Mouse (Mus musculus) erythroblast, embryonic 14.5 days (primary cell): ENCODE data around the gene Acot5. TPM values are rescaled to one million over a fixed set of nuclear protein-coding genes. Genes with fewer than 3 reads are reported as not detected.
"Not testable (repeated sequence)": the region's sequence is repeated elsewhere in the genome, so short reads cannot be mapped to it uniquely, and the experiment has no call there.

ENCODE experiments used
- H3K27me3 ChIP-seq: 2 replicates; pipeline ENCODE4 v1.6.1; 2012; ENCODE audit warnings: inconsistent platforms; ENCODE audit not compliant: control insufficient read depth
- H3K36me3 ChIP-seq: 2 replicates; pipeline ENCODE4 v1.6.1; 2012; ENCODE audit warnings: mild to moderate bottlenecking, inconsistent platforms; ENCODE audit not compliant: control insufficient read depth
- H3K4me1 ChIP-seq: 2 replicates; pipeline ENCODE4 v1.6.1; 2012; ENCODE audit warnings: inconsistent platforms; ENCODE audit not compliant: control insufficient read depth
- H3K4me3 ChIP-seq: replicated peaks from 2 replicates; pipeline ENCODE3; 2012; ENCODE audit warnings: moderate library complexity, mild to moderate bottlenecking, inconsistent platforms
- H3K9me3 ChIP-seq: 2 replicates; pipeline ENCODE4 v1.6.1; 2012; ENCODE audit warnings: low read length, inconsistent platforms, mixed read lengths; ENCODE audit not compliant: control insufficient read depth
- GATA1 ChIP-seq: IDR thresholded peaks from 2 replicates; pipeline ENCODE4 v1.6.1; 2012; ENCODE audit warnings: low read length, inconsistent platforms, mixed read lengths
- TAL1 ChIP-seq: IDR thresholded peaks from 3 replicates; pipeline ENCODE4 v1.6.1; 2012; ENCODE audit warnings: low read length, inconsistent platforms, mixed read lengths
- polyA plus RNA-seq: library from polyadenylated mRNA; stranded (reverse); fragments of >175 nt; gene quantifications from 2 replicates; pipeline ENCODE4 v1.2.3, GENCODE M21; 2012

The Acot5 gene
- polyA plus RNA-seq, 1 experiment: not detected

DNA sequence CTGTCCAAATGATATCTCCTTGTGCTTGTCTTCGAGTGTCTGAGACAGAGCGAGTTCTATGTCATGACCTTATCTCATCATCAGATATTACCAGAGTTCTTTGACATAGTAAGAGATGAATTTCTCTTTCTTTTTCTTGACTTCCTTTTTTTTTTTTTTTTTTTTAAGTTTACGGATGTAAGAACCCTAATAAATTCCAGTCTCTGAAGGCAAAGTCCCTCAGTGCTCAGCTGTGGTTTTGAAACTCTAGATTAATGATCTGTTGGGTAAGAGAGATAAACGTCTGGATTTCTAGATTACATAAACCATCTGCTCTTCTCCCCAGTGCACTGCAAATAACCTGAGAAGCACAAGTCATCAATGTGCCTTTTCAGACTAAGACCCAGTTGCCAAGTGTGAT, 35.0 kb upstream of the Acot5 start:
- H3K4me1 ChIP-seq: peaks cover 2% of the 10 kb centered on the region; the same call in 1 of the 2 replicates
- no peak overlapping the region for H3K4me3 ChIP-seq
- no peaks in the 10 kb centered on the region for H3K36me3 ChIP-seq
- TF ChIP-seq GATA1: no peak
- peaks cover 19% of the 10 kb centered on the region for H3K27me3 ChIP-seq
- no peaks in the 10 kb centered on the region for H3K9me3 ChIP-seq

DNA sequence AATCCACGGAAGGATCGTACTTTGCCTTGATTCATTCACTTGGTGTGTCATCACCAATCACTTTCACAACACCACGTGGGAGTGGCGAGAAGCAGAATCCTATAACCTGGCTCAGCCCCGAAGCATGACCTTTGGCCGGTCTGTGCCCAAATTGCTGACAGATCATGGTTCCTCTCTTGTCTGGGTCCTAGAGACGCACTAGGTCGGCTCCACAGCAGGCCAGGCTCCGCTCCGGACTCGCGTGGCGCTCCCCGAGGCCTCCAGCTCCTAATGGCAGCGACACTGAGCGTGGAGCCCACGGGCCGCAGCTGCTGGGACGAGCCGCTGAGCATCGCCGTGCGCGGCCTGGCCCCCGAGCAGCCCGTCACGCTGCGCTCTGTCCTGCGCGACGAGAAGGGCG, 30.9 kb upstream of the Acot5 start, which contains the start of gene Acot4:
Gene Acot4, plus strand, starts transcription at position 139 of the 400 bp plus-strand sequence.
- Histone ChIP-seq H3K4me3 (peak within 1 kb of the TSS; percentile 45), H3K27me3 (peaks cover 20% of the 10 kb centered on the region)
- not testable (repeated sequence) for H3K4me1 ChIP-seq, H3K9me3 ChIP-seq, H3K36me3 ChIP-seq

DNA sequence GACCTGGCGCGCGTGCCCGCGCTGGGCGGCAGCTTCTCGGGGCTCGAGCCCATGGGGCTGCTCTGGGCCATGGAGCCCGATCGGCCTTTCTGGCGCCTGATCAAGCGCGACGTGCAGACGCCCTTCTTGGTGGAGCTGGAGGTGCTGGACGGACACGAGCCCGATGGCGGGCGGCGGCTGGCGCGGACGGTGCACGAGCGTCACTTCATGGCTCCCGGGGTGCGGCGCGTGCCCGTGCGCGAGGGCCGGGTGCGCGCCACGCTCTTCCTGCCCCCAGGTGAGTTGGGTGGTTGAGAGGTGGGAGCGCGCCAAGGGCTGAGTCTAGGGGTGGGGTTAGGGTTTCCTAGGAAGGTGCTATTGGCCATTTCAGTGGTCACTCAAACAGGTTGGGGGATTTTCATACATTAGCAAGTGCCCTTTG, 30.4 kb upstream of the Acot5 start, which contains the start of gene Gm49366:
Gene Gm49366, plus strand, starts transcription at position 245 of the 421 bp plus-strand sequence.
- H3K36me3 ChIP-seq, H3K9me3 ChIP-seq, H3K4me1 ChIP-seq: not testable (repeated sequence)
- Histone ChIP-seq H3K27me3 (peaks cover 20% of the 10 kb centered on the region), H3K4me3 (peak within 1 kb of the TSS; percentile 45)

DNA sequence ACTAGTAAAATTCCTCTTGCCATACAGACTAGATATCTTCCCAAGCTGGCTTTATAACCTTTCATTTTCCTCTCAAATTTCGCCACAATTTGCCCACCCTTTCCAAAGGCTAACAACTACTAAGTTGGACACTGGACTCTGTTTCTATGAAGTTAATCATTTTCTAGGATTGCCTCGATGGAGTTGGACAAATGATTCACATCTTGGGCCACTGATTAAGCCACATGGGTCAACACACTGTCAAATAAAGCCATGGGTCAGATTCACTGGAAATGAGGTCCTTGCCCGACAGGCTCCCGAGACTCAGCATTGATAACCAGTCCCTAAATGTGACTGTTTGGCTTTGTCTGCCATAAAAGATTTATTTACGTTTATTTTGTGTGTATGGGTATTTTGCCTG, 26.9 kb upstream of the Acot5 start:
- TF ChIP-seq TAL1 (no peak), GATA1 (no peak)
- H3K4me3 ChIP-seq: no peak overlapping the region

DNA sequence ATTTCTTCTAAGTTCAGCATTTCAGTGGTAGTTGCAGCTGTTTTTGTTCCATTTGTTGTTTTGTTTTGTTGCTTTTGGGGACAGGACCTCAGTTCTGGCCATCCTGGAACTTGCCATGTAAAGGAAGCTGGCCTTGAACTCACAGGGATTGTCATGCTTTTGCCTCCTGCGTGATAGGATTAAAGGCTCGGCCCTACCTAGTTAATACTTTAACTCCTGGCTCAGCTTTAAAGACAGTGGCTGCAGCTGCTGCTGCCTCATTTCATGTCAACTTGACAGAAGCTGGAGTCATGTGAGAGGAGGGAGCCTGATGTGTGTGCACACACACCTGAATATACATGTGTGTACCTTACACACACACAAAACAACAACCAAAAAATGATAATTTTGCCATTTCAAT, 25.1 kb upstream of the Acot5 start:
- no peak for TF ChIP-seq TAL1
- TF ChIP-seq GATA1: no peak

More for the DNA sequence above, 26.9 kb upstream of the Acot5 start:
- peaks cover 2% of the 10 kb centered on the region; the same call in 1 of the 2 replicates for H3K4me1 ChIP-seq
- no peaks in the 10 kb centered on the region for H3K36me3 ChIP-seq
- H3K9me3 ChIP-seq: no peaks in the 10 kb centered on the region
- peaks cover 19% of the 10 kb centered on the region for H3K27me3 ChIP-seq

DNA sequence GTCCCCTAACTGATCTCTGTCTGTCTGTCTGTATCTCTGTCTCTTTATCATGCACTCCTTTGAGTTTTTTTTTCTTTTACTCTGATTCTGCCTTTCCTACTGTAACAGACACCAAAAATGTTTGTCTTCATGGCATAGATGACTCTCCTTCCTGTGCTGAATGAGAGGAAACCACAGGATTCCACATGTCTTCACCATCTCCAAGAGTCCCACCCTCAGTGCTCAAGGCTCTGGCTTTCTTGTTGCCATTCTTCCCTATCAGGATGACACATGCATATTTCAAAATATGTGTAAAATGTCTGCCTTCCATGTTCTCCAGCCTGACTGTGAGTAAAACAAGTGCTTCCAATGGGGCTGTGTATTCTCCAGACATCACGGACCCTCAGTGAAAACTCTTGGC, 22.2 kb upstream of the Acot5 start:
- no peaks in the 10 kb centered on the region for H3K4me1 ChIP-seq
- no peak for TF ChIP-seq GATA1

More for the DNA sequence above, 25.1 kb upstream of the Acot5 start:
- no peaks in the 10 kb centered on the region for H3K4me1 ChIP-seq
- H3K9me3 ChIP-seq: peaks cover 5% of the 10 kb centered on the region
- H3K36me3 ChIP-seq: no peaks in the 10 kb centered on the region
- H3K4me3 ChIP-seq: no peak overlapping the region
- peaks cover 1% of the 10 kb centered on the region for H3K27me3 ChIP-seq

DNA sequence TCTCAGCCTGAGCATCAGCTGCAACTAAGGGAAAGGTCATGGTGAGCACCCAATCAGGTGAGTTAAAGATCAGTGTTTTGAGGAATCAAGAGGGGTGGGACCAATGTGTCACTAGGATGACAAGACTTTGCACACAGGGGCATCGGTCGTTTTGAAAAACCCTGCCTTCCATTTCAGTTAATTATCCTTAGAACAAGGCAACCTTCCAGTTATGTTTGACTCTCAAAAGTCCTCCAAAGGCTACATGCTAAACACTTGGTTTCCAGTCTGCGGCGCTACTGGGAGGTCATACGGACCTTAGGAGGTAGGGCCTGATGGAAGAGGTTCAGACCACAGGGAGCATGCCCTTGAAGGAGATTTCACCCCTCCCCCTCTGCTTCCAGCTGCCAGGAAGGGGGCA, 18.4 kb upstream of the Acot5 start:
- peaks cover 29% of the 10 kb centered on the region for H3K27me3 ChIP-seq
- not testable (repeated sequence) for H3K9me3 ChIP-seq, H3K36me3 ChIP-seq, H3K4me3 ChIP-seq, H3K4me1 ChIP-seq

More for the DNA sequence above, 22.2 kb upstream of the Acot5 start:
- Histone ChIP-seq H3K27me3 (peaks cover 1% of the 10 kb centered on the region), H3K36me3 (no peaks in the 10 kb centered on the region), H3K4me3 (no peak overlapping the region), H3K9me3 (peaks cover 5% of the 10 kb centered on the region)

DNA sequence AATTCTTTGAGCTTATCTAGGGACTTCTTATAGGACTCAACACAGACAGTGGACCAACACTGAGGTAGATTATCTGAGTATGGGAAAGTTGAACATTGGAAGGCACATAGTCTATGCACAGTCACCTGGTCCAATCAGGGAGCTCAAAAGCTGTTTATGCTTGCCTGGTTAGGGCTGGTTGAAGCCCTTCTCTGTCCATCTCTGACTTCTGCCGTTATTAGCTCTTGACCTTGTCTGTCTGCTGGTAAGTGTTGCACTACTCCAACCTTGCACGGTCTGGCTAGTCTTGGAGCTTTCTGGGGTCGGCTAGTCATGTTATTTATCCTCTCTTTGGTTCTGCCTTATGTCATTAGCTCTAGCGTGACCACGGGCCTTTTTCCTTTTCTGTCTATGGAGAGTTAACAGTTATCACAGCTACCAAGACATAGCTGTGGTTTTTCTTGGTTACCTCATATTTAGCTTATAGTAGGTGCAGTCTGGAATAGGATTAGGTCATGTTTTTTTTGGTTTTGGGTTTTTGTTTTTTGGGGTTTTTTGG, 17.1 kb upstream of the Acot5 start, which contains the start of gene Acot3:
Gene Acot3, plus strand, starts transcription at position 208 of the 538 bp plus-strand sequence.
- H3K4me3 ChIP-seq: no peak within 1 kb of the TSS
- TF ChIP-seq GATA1: no peak
- no peak for TF ChIP-seq TAL1
- H3K27me3 ChIP-seq: peaks cover 29% of the 10 kb centered on the region
- peaks cover 5% of the 10 kb centered on the region for H3K9me3 ChIP-seq
- H3K36me3 ChIP-seq: no peaks in the 10 kb centered on the region
- no peaks in the 10 kb centered on the region for H3K4me1 ChIP-seq

DNA sequence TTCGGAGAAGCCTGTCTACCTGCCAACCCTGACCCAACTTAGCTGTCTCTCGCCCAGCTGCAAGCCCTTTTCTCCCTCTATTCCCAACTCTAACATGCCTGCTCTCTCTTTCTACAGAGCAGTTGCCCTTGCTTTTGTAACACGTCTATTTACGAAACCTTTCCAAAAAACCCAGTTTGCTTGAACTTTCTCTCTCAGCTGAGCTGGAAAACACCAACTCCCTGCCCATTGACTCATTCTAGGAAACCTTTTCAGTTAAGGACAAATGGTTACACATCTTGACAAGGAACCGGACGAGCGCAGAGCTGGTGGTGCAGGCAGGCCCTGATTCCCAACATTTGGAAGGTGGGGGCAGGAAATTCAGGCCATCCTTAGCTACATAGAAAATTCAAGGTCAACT, 16.5 kb upstream of the Acot5 start:
- TF ChIP-seq TAL1 (no peak), GATA1 (no peak)
- Histone ChIP-seq H3K4me3 (no peak overlapping the region), H3K36me3 (no peaks in the 10 kb centered on the region), H3K9me3 (peaks cover 5% of the 10 kb centered on the region), H3K27me3 (peaks cover 29% of the 10 kb centered on the region), H3K4me1 (no peaks in the 10 kb centered on the region)

DNA sequence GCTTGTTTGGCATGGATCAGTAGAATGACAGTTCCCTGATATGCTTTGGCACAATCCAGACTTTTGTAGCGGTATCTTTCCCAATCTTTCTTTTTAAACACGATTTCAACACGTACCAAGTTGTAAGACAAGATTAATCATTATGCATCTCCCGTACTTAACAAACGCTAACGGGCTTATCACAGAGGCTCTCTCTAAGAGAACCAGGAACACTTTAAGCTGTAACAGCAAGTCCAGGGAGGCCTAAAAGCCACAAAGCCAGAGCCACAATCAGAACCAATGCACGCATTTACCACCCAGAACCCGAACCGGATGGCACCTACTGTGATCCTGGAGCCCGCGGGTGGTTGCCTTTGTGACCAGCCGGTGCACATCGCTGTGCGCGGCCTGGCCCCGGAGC, 16.0 kb upstream of the Acot5 start:
- Histone ChIP-seq H3K27me3 (peaks cover 29% of the 10 kb centered on the region), H3K4me3 (peak overlapping the region; percentile 23), H3K36me3 (no peaks in the 10 kb centered on the region), H3K9me3 (peaks cover 4% of the 10 kb centered on the region), H3K4me1 (no peaks in the 10 kb centered on the region)
- no peak for TF ChIP-seq TAL1
- no peak for TF ChIP-seq GATA1
